Mouse (Mus musculus) spleen, adult 18-20 months (tissue): ENCODE data around the gene Adh5.
"Not testable (repeated sequence)": the region's sequence is repeated elsewhere in the genome, so short reads cannot be mapped to it uniquely, and the experiment has no call there.

Experiments used
- DNase-seq, 2 experiments: peaks; one replicate each; pipeline ENCODE4 v3.0.0; 2022; ENCODE audit warnings: mixed read lengths in 2 of 2

Gene Adh5

GRCm38 (mm10) chr3:138461832-138462231 is 18.9 kb downstream of the Adh5 start:
- DNase-seq, result no peak

DNA sequence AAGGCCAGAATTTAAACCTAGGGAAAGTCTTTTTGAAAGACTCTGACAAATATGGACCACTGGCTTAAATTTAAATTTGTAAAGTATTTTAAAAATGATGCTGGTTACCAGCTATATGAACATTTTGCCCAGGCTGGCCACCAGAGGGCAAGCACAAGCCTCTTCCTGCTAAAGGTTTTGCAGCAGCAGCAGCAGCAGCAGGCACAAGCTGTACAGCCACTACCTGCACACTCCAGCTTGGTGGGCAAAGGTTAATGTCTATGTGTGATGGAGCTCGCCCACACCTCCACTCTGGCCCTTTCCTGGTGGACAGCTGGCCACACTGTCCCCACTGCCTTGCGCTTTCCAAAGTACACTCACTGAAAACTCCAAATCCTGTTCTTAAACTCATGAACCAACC is 20.2 kb downstream of the Adh5 start:
- DNase-seq, result no peak

DNA sequence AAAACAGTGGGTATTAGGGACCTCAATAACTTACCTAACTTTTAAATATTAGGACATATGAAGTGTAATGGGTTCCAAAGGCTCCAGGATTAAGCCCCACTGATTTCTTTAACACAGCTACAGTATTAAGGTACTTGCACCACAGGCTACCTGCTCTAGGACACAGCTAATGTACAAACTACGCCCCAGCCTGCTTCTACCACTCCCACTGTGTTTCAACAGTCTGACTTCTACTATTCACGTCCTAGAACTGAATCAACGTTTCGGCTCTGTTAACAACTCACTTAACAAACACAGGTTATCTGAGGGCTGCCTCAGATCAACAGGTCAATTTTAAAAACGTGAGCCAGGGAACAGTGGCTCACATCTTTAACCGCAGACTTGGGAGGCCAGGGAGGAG is 20.9 kb downstream of the Adh5 start:
- DNase-seq, result no peak

GRCm38 (mm10) chr3:138464573-138465147 is 21.8 kb downstream of the Adh5 start:
- no peak for DNase-seq

- not testable (repeated sequence) for DNase-seq
These were observed 23.8 kb downstream of the Adh5 start for GRCm38 (mm10) chr3:138466656-138467055.

DNA sequence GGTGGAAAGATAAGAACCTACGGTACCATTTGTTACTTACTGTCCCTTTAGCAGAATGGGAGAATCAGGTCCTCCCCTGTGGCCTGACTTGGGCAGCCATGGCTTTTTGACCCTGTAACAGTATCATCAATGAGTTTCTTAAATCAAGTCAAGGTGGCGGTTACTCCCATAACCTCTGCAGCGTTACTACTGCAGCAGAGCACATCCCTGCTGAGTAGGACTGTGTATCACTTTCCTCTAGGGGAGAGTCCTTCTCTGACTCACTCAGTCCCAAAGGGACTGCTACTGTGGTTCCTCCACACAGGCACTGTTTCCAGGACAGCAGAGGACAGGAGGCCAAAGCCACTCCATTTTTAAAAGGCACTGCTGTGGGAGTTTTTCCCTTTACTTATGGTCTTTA is 28.2 kb downstream of the Adh5 start:
- no peak for DNase-seq

DNA sequence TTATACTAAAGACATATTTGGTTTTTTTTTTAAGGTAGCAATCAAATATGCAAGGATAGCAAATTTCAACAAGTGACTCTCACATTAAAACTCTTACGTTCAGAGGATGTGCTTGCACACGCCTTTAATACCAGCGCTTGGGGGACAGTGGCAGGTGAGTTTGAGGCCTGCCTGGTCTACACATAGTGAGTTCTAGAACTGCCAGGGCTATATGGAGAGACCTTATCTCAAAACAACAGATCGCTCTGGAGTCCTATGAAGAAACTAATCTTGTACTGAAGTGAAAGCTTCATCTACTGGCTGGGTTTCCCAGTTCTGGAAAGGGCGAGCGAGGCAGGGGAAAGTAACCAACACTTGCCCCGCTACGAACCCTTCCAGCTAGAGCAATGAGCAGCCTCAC is 36.6 kb downstream of the Adh5 start:
- DNase-seq, result no peak

GRCm38 (mm10) chr3:138481526-138482284 is 38.8 kb downstream of the Adh5 start:
- DNase-seq, result no peak

GRCm38 (mm10) chr3:138483240-138483639 is 40.3 kb downstream of the Adh5 start:
- DNase-seq, result no peak

DNA sequence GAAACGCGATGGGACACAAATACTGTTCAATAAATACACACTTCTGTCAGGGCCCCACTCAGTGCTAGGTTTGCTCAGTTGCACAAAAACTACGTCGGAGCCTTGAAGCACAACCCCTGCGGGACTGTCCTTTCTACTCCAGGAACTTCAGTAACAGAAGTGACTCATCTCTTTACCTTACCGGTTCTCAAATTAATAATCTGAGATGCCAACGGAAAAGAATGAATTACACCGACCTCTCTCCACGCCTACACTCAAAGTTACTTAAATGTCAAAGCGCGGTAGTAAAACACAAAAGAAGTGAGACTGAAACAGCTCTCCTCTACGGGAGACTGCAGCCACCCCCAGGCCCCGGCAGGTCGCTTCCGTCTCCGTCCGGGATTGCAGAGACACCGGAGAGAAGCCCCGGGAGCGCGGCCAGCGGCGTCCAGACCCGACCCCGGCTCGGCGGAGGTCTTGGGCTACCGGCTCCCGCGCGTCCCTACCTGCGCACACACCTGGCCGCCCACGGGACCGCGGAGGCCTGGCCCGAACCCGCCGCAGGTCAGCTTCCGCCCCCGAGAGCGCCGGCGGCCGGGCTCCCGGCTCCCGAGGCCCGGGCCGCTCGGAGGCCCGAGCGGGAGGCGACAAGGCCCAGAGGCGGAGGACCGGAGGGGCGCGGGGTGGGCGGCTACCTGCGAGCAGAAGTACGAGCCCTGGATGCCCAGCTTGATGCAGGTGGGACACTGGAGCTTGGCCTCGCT is 45.9 kb downstream of the Adh5 start:
- DNase-seq, result peak in 1 of 2 experiments; percentile 15

DNA sequence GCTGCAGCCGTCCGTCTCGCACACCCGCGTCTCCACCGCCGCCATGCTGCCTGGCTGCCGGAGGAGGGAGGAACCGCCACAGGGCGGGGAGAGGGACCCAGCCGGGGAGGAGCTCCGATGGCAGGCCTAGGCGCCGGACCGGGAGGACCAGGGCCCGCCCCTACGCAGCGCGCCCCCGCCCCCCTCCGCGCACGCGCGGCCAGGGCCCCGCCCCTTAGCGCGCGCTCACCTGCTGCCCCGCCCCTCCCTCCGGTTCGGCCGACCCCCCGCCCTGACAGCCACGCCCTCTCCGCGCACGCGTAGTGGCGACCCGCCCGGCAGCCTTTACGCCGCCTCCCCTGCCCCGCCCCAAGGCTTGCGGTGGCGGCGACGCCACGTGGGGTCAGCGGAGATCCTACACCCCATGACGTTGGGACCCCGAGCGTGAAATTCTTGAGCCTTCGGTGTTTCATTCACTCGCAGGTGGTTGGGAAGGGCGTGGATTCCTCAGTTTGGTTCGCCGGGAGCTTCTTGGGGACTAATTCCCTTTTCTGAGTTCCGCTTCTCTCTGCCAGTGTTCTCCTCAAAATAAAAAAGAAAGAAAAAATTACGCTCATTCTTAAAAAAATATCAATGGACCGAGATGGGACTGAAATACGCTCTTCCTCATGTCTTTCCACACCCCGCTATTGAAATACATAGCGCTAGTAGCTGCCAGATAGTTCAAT is 46.6 kb downstream of the Adh5 start, which contains the start of gene Metap1:
Gene Metap1, minus strand, starts transcription at position 189 of the 707 bp plus-strand sequence.
- peak; percentile 97 to 98 for DNase-seq

- no peak for DNase-seq
These were observed 47.1 kb downstream of the Adh5 start for GRCm38 (mm10) chr3:138490034-138490337.

DNA sequence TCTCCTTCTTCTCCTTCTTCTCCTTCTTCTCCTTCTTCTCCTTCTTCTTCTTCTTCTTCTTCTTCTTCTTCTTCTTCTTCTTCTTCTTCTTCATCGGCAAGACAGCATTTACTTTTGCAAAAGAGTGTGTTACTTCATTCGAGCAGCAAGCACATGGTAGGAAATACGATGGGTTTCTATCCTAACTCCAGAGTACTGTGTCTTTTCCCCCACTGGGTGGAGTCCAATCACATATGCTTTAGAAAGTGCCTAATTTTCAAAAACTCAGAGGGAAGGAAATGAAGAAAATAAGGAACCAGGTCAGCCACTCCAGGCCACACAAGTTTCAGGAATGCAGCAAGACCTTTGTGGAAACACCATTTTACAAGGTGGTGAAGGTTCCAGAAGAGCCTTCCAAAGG is 50.8 kb downstream of the Adh5 start:
- no peak for DNase-seq

DNA sequence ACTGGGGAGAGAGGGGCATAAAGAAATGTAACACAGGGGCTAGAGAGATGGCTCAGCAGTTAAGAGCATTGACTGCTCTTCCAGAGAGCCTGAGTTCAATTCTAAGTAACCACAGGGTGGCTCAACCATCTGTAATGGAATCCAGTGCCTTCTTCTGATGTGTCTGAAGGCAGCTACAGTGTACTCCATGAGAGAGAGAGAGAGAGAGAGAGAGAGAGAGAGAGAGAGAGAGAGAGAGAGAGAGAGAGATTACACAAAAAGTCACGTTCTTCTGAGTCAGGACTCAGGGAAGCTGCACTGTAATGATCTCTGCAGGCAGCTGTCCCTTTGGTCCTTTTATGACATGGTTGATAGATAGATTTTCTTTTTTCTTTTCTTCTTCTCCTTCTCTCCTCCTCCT is 51.7 kb downstream of the Adh5 start:
- no peak for DNase-seq

DNA sequence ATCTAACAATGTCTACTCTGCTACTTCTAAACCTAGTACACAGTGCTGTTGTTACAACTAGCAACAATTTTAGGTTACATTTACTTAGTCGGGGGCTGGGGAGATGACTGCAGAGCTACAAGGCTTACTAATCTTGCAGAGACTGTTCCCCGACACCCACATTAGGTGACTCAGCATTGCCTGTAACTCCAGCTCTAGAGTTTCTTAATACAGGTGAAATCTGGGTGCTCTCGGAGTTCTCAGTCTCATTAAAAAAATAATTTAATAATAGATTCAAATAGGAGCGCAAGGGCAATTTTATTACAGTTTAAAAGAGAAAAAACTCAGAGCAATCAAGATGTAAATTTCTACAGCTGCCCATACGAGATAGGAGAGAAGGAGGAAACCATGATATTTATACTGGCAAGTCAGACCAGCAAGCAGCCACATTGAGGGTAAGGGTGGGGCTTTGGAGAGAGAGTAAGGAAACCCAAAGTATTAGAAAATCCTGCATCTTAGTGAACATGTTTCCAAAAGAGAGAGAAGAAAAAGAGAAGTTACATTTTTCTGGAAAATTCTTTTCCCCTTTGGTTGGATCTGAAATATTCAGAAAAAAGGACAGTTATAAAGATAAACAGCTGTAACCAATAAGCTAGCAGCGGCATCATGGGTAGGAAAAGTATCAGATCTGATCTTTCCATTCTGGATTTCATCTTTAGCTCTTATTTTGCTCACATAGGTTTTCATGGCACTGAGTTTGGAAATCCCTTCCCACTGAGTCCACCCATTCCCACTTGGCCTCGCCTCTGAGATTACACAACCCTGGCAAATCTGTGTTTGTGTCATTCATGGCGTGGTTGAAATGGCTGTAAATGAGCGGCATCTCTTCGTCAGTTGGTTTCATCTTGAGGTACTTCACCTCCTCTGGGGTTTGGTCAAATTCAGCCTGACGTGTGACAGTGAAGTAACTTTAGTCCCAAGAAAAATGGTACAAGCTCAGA is 52.6 kb downstream of the Adh5 start:
- DNase-seq, result no peak

DNA sequence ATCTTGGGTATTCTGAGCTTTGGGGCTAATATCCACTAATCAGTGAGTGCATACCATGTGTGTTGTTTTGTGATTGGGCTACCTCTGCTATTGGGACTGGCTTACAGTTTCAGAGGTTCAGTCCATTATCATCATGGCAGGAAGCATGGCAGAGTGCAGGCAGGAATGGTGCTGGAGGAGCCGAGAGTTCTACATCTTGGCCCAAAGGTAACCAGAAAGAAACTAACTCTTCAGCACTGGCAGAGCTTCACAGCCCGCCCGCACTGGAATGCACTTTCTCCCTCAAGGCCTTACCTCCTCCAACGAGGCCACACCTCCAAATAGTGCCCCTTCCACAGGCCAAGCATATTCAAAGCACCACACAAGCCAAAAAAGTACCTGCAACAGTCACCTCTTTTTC is 55.8 kb downstream of the Adh5 start:
- no peak for DNase-seq

DNA sequence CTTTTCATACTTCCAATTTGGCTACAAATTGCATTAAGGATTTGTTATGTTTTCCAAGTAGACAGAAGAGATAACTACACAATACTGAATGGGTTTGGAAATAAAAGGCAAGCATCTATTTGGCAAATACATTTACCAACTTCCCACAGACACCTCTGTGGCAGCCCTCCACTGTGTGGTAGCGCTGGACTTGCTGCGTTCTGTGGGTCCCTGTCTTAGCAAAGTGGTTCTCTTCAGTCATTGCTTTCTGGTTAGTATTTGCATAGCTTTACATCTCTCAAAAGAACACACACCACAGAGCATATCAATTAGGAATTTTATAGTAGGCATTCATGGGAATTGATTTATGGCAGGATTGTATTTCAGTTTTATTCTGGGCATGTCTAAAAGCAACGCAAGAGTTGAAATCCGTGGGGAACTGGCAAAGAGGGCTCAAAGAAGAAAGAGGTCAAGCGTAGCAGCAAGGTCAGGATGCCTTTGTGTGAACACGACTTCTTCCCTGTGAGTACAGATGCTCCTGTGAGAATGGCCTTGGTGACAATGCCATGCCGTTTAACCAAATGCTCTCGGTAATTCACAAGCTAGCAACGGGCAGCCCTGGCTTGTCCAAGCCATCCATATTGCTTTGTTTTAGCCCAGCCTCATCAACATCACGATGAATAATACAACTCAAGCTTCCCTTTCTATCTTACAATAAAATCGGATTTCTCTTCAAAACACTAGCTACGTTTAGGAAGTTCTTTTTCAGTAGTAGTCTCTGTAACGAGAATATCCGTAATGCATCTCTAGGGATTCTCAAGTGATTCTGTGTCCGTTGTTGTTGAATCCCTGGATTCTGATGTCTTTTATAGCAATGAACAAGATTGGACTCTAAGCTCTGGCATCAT is 57.2 kb downstream of the Adh5 start:
- DNase-seq, result no peak

DNA sequence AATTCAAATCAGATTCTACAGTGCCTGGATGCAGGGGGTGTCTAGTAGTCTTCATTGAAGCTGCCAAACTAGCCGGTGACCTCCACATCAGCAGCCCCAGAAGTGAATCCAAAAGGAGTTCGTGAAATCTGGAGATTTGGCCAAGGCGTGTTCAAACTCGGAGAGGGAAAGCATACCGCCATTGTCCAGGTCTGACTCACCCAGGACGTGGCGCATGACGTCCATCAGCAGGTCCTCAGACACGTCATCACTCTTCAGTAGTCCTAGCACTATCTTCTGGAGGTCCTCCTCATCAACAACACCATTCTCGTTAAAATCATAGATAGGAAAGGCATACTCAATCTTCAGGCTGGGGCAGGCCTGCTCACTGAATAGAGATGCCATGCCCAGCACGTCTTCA is 60.9 kb downstream of the Adh5 start:
- DNase-seq, result no peak
